16 mouse cellular contexts compared by ENCODE assay signal in genomic region chr8:92482393-92482792, GRCm38 (mm10).
"Had no signal": no experiment of that assay in that cellular context is flagged by ENCODE, and none has a peak within 500 bp of the region (broad histone marks: within the 10 kb centered on the region; RNA-seq: fewer than 3 reads in every experiment).

No protein-coding gene starts in this region.

- DNase-seq: heart, postnatal 10 days; heart, postnatal 14 days; heart, postnatal 36 days; heart, postnatal 4 days; kidney, adult 11 months; kidney, adult 18-20 months; kidney, adult 2 months; kidney, adult 8-10 months; kidney, adult 9 months; kidney, postnatal 10 days; kidney, postnatal 14 days; kidney, postnatal 25 days; kidney, postnatal 36 days; kidney, postnatal 4 days; layer of hippocampus, adult 9-11 months; layer of hippocampus, postnatal 36 days had no signal
